Mouse (Mus musculus) kidney, adult 9 months (tissue): ENCODE results near the gene Nacc1.
"Not testable (repeated sequence)": the region's sequence is repeated elsewhere in the genome, so short reads cannot be mapped to it uniquely, and the experiment has no call there.

Experiments
- DNase-seq: peaks from one replicate; pipeline ENCODE4 v3.0.0; 2022

Nacc1 gene

GRCm38 (mm10) chr8:84637946-84638554 is 49.6 kb downstream of the Nacc1 start:
- no peak for DNase-seq

- DNase-seq: no peak
These were observed 51.5 kb downstream of the Nacc1 start for GRCm38 (mm10) chr8:84636051-84636691.

- no peak for DNase-seq
These were observed 52.1 kb downstream of the Nacc1 start for GRCm38 (mm10) chr8:84635397-84636050.

- no peak for DNase-seq
These were observed 52.8 kb downstream of the Nacc1 start for GRCm38 (mm10) chr8:84634849-84635304.

- DNase-seq: no peak
These were observed 53.6 kb downstream of the Nacc1 start for GRCm38 (mm10) chr8:84633841-84634584.

GRCm38 (mm10) chr8:84631813-84632212 is 55.8 kb downstream of the Nacc1 start:
- no peak for DNase-seq

GRCm38 (mm10) chr8:84630145-84630544 is 57.5 kb downstream of the Nacc1 start:
- no peak for DNase-seq

GRCm38 (mm10) chr8:84629586-84629985 is 58.1 kb downstream of the Nacc1 start:
- no peak for DNase-seq

GRCm38 (mm10) chr8:84623425-84623824 is 64.2 kb downstream of the Nacc1 start:
- DNase-seq: not testable (repeated sequence)

GRCm38 (mm10) chr8:84621102-84621625 is 66.5 kb downstream of the Nacc1 start:
- no peak for DNase-seq
